Mouse (Mus musculus) lung, embryonic 14.5 days (tissue): Measurements from ENCODE around the gene Fsip1. TPM values are rescaled to one million over a fixed set of nuclear protein-coding genes. Genes with fewer than 3 reads are reported as not detected.

Experiments used
- ATAC-seq: fragments of 200-750 bp; cut with Nextera tagmentation; 2 replicates; pipeline ENCODE4 v1.8.0; 2017; ENCODE audit warnings: mild to moderate bottlenecking, moderate TSS enrichment, moderate library complexity; ENCODE audit not compliant: insufficient read depth
- DNase-seq: peaks from one replicate; pipeline ENCODE4 v3.0.0-alpha.2; 2015
- H3K27ac ChIP-seq: fragments of 300-500 bp; sonication (generic); 2 replicates; pipeline ENCODE4 v1.5.1; 2014; ENCODE audit warnings: low read depth, mild to moderate bottlenecking, moderate library complexity
- H3K27me3 ChIP-seq: fragments of 300-500 bp; sonication (generic); 2 replicates; pipeline ENCODE4 v1.6.1; 2014; ENCODE audit warnings: low read length, control low read depth; ENCODE audit not compliant: insufficient read depth
- H3K36me3 ChIP-seq: fragments of 300-500 bp; sonication (generic); 2 replicates; pipeline ENCODE4 v1.6.1; 2014; ENCODE audit warnings: control low read depth; ENCODE audit not compliant: insufficient read depth
- H3K4me1 ChIP-seq: fragments of 300-500 bp; sonication (generic); 2 replicates; pipeline ENCODE4 v1.6.1; 2014; ENCODE audit warnings: antibody characterized with exemption, control low read depth; ENCODE audit not compliant: insufficient read depth
- H3K4me2 ChIP-seq: fragments of 300-500 bp; sonication (generic); 2 replicates; pipeline ENCODE4 v1.6.1; 2014; ENCODE audit warnings: mild to moderate bottlenecking
- H3K4me3 ChIP-seq: fragments of 300-500 bp; sonication (generic); 2 replicates; pipeline ENCODE4 v1.5.1; 2014; ENCODE audit warnings: low read depth, low read length
- H3K9ac ChIP-seq: fragments of 300-500 bp; sonication (generic); 2 replicates; pipeline ENCODE4 v1.6.1; 2014
- H3K9me3 ChIP-seq: fragments of 300-500 bp; sonication (generic); 2 replicates; pipeline ENCODE4 v1.6.1; 2016; ENCODE audit warnings: low read depth, low read length, control low read depth
- CTCF ChIP-seq: IDR thresholded peaks from 2 replicates; pipeline ENCODE4 v1.5.1; 2016; ENCODE audit warnings: antibody characterized with exemption, low read depth
- WGBS: fragments of 180-500 bp; shearing (Covaris S2); extraction: QIAGEN DNeasy Blood & Tissue Kit; methylation state at CpG from one replicate; pipeline ENCODE4 v1.1.7; 2014; 5-methylcytosine and 5-hydroxymethylcytosine counted together
- polyA plus RNA-seq: library from polyadenylated mRNA; unstranded; fragments of >200 nt; fragmentation: Nextera tagmentation; extraction: Ambion mirVana; gene quantifications from 2 replicates; pipeline ENCODE4 v1.2.1, GENCODE M21; 2014

The Fsip1 gene
- 0.72 and 1.1 TPM in 2 replicates for polyA plus RNA-seq

DNA sequence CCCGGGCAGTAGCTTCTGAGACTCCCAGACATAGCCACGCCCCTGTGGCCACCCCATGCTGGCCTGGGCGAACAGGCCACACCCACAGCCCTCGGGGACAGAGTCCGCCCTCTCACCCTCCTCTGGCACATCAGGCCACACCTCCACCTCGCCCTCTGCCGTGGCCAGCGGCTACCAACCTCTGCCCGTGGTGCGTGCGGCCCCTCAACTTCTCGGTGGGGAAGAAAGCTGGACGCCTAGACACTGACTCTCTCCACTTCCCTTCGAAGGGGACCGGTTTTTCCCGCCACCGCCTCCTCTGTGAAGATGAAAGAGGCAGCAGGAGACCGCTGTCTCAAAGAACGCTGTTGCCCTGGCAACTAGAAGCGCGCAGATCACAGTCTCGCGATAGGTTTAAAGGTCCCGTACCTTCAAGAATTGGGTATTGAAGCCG, at the start of gene Fsip1:
Fsip1 (minus strand) TSS at position 346 of the 433 bp plus-strand sequence.
- Histone ChIP-seq H3K36me3 (no peaks in the 10 kb centered on the region), H3K4me2 (peak within 1 kb of the TSS; percentile 71), H3K4me1 (no peaks in the 10 kb centered on the region), H3K27me3 (no peaks in the 10 kb centered on the region), H3K4me3 (peak within 1 kb of the TSS; percentile 45), H3K9me3 (no peaks in the 10 kb centered on the region), H3K9ac (peak within 1 kb of the TSS; percentile 40), H3K27ac (no peak within 1 kb of the TSS)
- ATAC-seq, result peak; percentile 93
- no peak for TF ChIP-seq CTCF
- under 1% methylated on average over 25 of the region's 25 CpGs for WGBS
- DNase-seq, result peak; percentile 94

DNA sequence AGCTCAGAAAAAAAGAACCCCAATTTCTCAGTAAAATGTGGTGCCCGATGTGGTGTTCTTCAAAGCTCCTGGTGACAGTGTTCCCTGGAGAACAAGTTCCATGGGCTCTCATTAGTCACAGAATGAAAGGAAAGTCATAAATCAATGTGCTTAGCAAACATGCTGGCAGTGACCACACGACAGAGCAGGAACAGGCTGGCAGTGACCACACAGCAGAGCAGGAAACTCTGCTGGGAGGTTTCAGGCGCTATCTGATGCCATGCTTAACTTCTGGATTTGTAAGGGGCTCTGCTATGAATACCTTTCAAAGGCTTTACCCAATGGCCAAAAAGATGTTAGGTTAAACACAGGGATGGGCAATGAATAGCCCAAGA, 49.7 kb upstream of the Fsip1 start:
- no peak overlapping the region for H3K9ac ChIP-seq
- H3K4me2 ChIP-seq, result no peak overlapping the region
- H3K9me3 ChIP-seq, result no peaks in the 10 kb centered on the region
- no peak overlapping the region for H3K4me3 ChIP-seq
- H3K27me3 ChIP-seq, result no peaks in the 10 kb centered on the region
- no peak for TF ChIP-seq CTCF
- H3K4me1 ChIP-seq, result no peaks in the 10 kb centered on the region
- ATAC-seq (no peak), DNase-seq (no peak)
- 23% methylated on average over 3 of the region's 3 CpGs for WGBS
- no peak overlapping the region for H3K27ac ChIP-seq
- H3K36me3 ChIP-seq, result no peaks in the 10 kb centered on the region

DNA sequence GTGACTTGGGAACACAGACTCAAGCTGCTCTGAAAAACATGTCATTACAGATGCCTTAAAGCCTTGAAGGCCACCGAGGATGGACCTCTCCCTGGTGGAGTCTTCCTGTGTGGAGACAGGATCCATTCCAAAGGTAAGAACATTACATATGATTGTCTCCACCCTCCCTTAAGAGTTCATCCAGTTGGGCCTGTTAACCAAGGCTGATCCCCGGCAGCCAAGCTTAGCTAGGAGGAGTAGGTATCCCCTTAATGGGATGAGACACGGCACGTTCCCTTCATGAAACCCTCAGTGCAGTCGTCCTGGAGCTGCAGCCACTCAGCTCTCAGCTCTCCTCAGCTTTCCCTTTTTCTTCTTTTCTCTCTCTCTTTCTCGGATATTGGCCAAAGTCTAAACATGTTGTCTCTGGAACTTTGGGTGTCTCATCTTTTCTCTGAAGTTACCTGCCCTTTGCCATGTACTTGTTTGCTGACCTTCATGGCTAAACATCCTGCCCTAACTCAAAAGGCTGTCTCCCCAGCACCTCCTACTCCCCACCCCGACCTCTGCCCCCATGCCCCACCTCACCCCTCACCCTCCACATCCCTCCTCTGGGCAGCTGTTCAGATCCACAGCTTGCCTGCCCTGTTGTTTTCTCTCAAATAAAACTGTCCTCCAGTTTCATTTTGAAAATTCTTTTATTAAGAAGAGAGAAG, 49.2 kb upstream of the Fsip1 start:
- Histone ChIP-seq H3K9ac (no peak overlapping the region), H3K4me3 (no peak overlapping the region), H3K27me3 (no peaks in the 10 kb centered on the region), H3K4me1 (no peaks in the 10 kb centered on the region), H3K4me2 (no peak overlapping the region), H3K36me3 (no peaks in the 10 kb centered on the region), H3K27ac (no peak overlapping the region), H3K9me3 (no peaks in the 10 kb centered on the region)
- DNase-seq, result no peak
- 47% methylated on average over 7 of the region's 7 CpGs for WGBS
- TF ChIP-seq CTCF, result no peak
- ATAC-seq, result no peak

DNA sequence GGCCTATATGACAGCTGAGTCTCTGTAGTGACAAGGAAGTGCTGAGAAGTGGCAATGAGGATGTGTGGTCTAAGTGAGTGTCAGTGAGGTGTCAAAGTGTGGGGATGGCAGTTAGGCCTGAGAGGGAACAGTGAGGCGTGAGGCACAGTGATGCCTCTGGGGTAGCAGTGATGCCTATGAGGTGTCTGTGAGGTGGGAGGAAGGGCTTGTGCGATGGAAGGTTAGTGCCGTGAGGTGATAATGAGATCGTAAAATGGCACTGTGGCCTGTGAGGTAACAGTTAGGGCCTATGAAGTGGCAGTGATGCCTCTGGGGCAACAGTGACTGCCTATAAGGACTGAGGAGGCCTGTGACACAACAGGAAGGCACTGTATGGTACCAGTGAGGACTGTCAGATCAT, 46.7 kb upstream of the Fsip1 start:
- Histone ChIP-seq H3K4me3 (no peak overlapping the region), H3K9me3 (no peaks in the 10 kb centered on the region), H3K36me3 (no peaks in the 10 kb centered on the region), H3K4me1 (no peaks in the 10 kb centered on the region), H3K27ac (no peak overlapping the region), H3K9ac (no peak overlapping the region), H3K4me2 (no peak overlapping the region), H3K27me3 (no peaks in the 10 kb centered on the region)
- no peak for ATAC-seq
- 57% methylated on average over 4 of the region's 4 CpGs for WGBS
- no peak for TF ChIP-seq CTCF
- no peak for DNase-seq

DNA sequence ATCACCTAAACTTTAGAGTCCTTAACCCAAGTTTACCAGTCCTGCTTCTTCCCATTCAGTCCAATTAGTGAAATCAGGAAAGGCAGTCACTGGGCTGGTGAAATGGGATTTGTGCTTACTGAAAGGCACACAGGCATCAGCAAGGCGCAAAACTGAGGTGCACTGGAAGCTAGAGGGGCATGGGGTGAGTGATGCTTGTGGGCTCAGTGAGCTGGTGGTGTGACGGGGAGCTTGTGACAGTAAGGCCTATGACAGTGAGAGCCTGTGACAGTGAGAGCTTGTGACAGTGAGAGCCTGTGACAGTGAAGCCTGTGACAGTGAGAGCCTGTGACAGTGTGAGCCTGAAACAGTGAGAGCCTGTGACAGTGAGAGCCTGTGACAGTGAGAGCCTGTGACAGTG, 44.9 kb upstream of the Fsip1 start:
- no peak for TF ChIP-seq CTCF
- no peaks in the 10 kb centered on the region for H3K4me1 ChIP-seq
- WGBS, result 71% methylated on average over 2 of the region's 2 CpGs
- H3K9me3 ChIP-seq, result no peaks in the 10 kb centered on the region
- no peak overlapping the region for H3K4me2 ChIP-seq
- no peaks in the 10 kb centered on the region for H3K27me3 ChIP-seq
- H3K36me3 ChIP-seq, result no peaks in the 10 kb centered on the region
- DNase-seq (no peak), ATAC-seq (no peak)
- no peak overlapping the region for H3K9ac ChIP-seq
- H3K4me3 ChIP-seq, result no peak overlapping the region
- no peak overlapping the region for H3K27ac ChIP-seq

DNA sequence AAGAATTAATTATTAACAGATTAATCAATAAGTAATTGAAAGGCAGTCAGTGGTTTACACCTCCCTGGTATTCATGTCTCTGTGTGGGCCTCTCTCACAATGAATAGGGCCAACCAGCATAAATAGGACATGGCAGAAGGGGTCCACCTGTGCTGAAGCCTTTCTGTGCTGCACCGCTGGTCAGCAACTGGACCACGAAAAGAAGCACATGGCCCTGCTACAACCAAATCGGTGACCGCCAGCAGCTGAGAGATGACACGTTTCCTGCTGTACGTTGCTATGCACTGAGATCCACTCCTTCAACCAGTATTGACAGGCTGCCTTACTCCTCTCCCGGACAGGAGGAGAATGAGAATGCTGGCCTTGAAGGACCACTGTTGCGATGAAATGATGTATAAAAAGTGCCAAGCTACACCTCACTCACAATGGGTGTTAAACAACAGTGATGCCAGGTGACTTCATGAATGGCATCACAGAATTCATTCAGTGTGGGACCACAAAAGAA, 44.3 kb upstream of the Fsip1 start:
- Histone ChIP-seq H3K36me3 (no peaks in the 10 kb centered on the region), H3K4me1 (no peaks in the 10 kb centered on the region), H3K4me2 (no peak overlapping the region), H3K27me3 (no peaks in the 10 kb centered on the region), H3K9ac (no peak overlapping the region), H3K9me3 (no peaks in the 10 kb centered on the region), H3K4me3 (no peak overlapping the region), H3K27ac (no peak overlapping the region)
- 78% methylated on average over 8 of the region's 8 CpGs for WGBS
- DNase-seq, result no peak
- no peak for ATAC-seq
- TF ChIP-seq CTCF, result no peak

DNA sequence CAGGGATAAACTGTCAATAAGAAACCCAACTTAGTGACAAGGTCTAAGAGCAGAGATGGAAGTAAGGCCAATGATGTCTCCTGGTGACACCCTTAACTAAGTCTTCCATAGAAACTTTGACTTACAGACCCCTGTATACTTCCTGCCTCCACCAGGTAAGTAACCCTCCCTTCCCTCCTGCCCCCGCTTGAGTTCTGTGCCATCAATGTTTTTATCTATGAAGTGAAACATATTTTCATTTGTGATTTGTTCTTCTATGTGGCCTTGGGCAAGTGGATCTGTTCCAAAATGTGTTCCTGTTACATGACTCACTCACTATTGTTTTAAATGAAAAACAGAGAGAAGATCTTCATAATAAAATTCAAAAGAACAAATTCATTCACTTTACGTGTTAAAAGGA, 43.2 kb upstream of the Fsip1 start:
- Histone ChIP-seq H3K4me2 (no peak overlapping the region), H3K36me3 (no peaks in the 10 kb centered on the region), H3K9ac (no peak overlapping the region), H3K4me3 (no peak overlapping the region), H3K4me1 (no peaks in the 10 kb centered on the region), H3K27me3 (no peaks in the 10 kb centered on the region), H3K27ac (no peak overlapping the region), H3K9me3 (no peaks in the 10 kb centered on the region)
- 82% methylated on average over 2 of the region's 2 CpGs for WGBS
- ATAC-seq, result no peak
- no peak for TF ChIP-seq CTCF
- DNase-seq, result no peak
